Mouse (Mus musculus) heart, adult 11 months (tissue): ENCODE measurements around the gene 2010109A12Rik.

Experiments used
- DNase-seq: peaks from one replicate; pipeline ENCODE4 v3.0.0; 2022

2010109A12Rik gene

GRCm38 (mm10) chr5:93206109-93207005, at the start of gene 2010109A12Rik, which contains the start of gene Ccni:
Gene 2010109A12Rik, plus strand, starts transcription at chr5:93206518.
Gene Ccni, minus strand, starts transcription at chr5:93206495.
- peak; percentile 99 for DNase-seq

GRCm38 (mm10) chr5:93163541-93163940, 42.8 kb upstream of the 2010109A12Rik start:
- DNase-seq, result peak; percentile 89

- peak; percentile 80 for DNase-seq
Measured at GRCm38 (mm10) chr5:93167919-93168516, 38.3 kb upstream of the 2010109A12Rik start.

- DNase-seq, result peak; percentile 68
Measured at GRCm38 (mm10) chr5:93168654-93169053, 37.7 kb upstream of the 2010109A12Rik start.

GRCm38 (mm10) chr5:93171420-93171819, 34.9 kb upstream of the 2010109A12Rik start:
- DNase-seq, result peak; percentile 81

DNA sequence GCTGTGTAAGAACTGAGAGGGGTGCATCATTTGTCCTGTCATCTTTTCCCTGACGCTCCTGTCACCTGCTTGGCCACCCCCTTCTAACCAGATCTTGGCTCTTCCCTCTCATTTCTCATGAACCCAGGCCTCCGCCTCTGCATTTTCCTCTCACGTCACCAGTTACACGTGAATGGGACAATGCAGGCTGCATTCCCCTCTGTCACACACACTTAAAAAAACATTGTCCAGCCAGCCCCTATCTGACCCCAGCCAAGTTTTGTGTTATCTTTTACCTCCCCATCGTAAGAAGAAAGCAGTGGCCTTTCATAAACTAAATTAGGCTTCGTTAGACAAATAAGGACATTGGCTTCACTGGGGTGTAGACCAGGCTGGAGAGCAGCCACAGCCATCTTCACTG, 33.8 kb upstream of the 2010109A12Rik start:
- peak; percentile 67 for DNase-seq

- DNase-seq, result peak; percentile 72
Measured at GRCm38 (mm10) chr5:93174675-93175074, 31.6 kb upstream of the 2010109A12Rik start.

- DNase-seq, result peak; percentile 75
Measured at GRCm38 (mm10) chr5:93178616-93179015, 27.7 kb upstream of the 2010109A12Rik start.

DNA sequence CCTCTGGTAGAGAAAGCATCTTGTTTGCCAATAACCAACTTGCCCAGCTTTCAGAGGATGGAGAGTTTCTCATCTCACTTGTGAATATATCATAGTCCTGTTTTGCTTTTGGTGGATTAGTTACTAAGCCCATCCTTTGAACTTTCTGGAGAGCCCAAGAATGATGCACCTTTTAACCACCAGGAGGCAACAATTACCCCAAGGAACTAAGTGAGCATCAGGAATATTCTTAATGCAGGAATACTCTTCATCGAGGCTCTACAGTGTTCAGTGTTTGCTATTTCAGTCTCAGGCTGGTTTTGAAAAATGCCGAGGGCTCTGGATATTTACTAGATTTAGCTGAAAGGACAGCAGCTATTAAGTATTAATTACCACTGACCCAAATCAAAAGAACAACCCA, 26.1 kb upstream of the 2010109A12Rik start:
- peak; percentile 46 for DNase-seq

DNA sequence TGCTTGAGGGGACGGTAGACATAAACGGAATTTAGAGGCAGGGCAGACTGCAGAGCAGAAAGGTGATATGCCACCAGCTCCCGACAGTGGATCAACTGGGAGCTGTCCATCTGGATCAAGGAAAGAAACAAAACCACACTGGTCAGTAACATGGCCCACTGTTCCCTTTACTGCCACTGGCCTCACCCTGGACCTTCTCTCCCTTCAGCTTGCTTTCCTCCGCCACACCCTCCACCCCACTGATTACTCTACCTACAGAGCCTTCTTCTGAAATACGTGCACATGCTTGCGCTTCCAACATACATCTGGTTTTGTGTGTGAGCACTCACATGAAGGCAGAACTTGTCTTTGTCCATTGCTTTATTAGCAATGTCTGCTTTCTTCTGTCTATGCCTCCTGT, 23.0 kb upstream of the 2010109A12Rik start:
- peak; percentile 55 for DNase-seq

- peak; percentile 82 for DNase-seq
Measured at GRCm38 (mm10) chr5:93184548-93184947, 21.8 kb upstream of the 2010109A12Rik start.

DNA sequence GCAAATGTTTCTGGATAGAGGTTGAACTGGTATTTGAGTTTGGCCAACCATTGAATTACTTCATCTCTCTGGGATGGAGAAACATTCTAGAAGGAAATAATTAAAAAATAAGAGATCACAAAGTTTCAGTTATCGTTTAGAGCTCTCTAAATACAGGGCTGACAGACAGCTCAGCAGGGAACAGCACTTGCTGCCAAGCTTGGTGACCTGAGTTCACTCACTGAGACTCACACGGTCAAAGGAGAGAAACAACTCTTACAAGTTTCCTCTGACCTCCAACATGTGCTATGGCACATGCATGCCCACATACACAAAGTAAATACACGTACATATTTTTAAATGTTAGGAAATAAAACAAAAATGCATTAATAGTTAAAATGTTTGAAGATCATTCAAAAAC, 16.7 kb upstream of the 2010109A12Rik start:
- DNase-seq, result peak; percentile 89

DNA sequence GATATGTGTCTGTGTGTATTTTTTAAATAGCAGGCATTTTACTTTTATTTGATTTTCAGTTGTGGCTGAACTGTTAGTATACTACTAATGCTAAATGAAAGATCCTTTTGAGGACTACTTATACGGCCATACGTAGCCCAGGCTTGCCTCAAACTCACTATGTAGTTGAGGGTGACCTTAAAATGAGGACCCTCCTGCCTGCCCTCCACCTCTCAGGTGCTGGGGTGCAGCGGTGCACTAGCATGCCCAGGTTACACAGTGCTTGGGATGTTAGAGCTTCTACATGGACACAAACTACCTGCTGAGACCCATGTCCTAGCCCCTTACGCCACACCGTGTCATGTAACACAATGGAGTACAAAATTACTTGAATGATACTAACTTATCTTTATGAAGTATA, 15.9 kb upstream of the 2010109A12Rik start:
- DNase-seq, result peak; percentile 61

DNA sequence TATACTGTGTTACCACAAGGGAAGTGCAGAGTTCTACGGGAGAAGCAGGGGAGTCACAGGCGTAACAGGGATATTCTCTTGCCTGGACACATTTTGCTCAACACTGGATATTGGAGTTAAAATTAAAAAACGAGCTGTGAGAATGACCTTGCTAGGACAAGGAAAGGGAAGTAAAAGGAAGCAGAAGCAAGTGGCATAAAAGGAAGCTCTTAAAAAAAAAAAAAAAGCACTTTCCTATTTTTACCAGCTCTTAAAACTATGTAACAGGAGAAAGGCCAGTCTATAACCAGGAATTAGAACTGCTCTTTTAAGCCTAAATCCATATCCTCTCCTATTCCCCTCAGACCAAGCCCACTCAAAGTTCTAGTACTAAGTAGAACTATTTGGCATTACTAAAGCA, 8.1 kb upstream of the 2010109A12Rik start:
- DNase-seq, result no peak

DNA sequence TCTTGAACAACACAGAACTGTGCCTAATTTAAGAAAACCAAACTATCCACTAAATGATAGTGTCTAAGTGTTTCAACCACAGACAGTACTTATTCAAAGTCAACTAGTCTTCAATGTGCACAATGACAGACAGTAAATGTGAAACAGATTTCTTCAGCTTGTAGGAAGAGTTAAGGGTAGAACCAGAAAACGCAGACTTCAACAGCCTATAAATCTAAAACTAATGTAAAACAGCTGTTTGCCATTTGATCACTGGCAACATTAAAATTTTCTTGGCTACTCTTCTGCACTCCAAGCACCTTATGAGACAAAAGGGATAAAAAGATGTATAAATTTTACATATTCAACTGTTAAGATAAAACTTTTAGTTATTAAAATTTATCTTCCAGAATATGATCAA, 5.1 kb upstream of the 2010109A12Rik start:
- no peak for DNase-seq

DNA sequence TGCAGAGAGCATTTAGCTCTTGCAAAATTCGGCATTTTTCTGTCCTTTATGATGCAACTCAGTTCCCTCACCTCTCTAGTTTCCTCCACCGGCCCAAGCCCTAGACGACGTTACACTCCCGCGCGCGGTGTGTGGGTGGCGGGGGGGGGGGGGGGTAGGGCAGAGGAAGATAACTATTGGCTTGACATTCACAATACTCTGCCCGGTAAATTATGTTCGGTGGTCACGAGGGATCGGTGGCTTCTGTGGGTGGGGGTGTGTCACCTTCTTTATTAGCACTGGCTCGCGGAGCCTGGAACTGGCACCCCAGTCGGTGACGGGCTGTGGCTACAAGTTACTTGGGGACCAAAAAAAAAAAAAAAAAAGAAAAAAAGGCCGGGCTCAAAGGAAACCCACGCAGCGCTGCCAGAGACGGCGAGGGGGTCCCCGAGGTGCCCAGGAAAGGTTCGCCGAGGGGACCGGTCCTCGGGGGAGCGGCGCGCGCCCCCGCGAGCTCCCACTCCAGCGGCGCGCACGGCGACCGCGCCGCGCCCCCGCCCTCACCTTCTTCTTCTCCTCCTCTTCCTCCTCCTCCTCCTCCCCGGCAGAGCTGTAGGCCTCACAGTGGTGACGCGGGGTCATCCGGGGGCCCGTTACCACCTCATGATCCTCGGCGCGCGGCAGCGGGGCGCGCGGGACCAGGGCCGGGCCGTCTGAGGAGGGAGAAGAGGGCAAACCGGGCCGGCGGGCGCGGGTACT, 778 bp upstream of the 2010109A12Rik start:
- DNase-seq, result peak; percentile 98

GRCm38 (mm10) chr5:93207006-93207348, 659 bp downstream of the 2010109A12Rik start:
- DNase-seq, result no peak

DNA sequence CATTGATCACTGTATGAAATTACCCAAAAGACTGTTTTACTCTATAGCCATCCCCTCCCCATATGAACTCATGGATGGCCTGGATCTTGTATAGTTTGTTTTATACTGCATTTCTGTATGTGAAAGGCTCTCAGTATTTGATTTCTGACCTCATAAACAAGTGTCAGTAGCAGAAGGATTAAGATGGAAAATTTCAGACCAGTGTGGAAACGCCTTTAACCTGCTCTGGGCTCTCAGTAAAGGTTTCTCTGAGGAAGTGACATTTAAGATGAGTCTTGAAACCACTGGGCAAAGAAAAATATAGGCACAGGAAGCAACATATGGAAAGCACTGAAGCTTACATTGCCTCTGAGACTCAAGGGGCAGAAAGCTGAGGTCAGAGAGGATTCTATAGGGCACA, 1.2 kb downstream of the 2010109A12Rik start:
- no peak for DNase-seq

- DNase-seq, result peak; percentile 66
Measured at GRCm38 (mm10) chr5:93218375-93218774, 12.1 kb downstream of the 2010109A12Rik start.

GRCm38 (mm10) chr5:93221661-93222060, 15.3 kb downstream of the 2010109A12Rik start:
- DNase-seq, result peak; percentile 75

GRCm38 (mm10) chr5:93224549-93224948, 18.2 kb downstream of the 2010109A12Rik start:
- peak; percentile 79 for DNase-seq

- no peak for DNase-seq
Measured at GRCm38 (mm10) chr5:93227157-93227556, 20.8 kb downstream of the 2010109A12Rik start.

GRCm38 (mm10) chr5:93229527-93229926, 23.2 kb downstream of the 2010109A12Rik start:
- no peak for DNase-seq
